Mouse (Mus musculus) myocyte (in vitro differentiated cells): ENCODE data around the gene Grsf1.

Experiments
- CEBPB ChIP-seq: IDR thresholded peaks from 2 replicates; pipeline ENCODE4 v1.6.1; 2011; ENCODE audit warnings: mild to moderate bottlenecking, moderate library complexity; ENCODE audit not compliant: poor library complexity, insufficient read depth, severe bottlenecking
- E2F4 ChIP-seq: IDR thresholded peaks from one replicate; pipeline ENCODE4 v1.6.1; 2011; ENCODE audit warnings: mild to moderate bottlenecking, control low read depth, moderate library complexity; ENCODE audit not compliant: insufficient read depth
- POLR2A ChIP-seq: IDR thresholded peaks from one replicate; pipeline ENCODE4 v1.6.1; 2011; ENCODE audit warnings: low read depth, mild to moderate bottlenecking, control low read depth, moderate library complexity; ENCODE audit not compliant: insufficient read length
- POLR2AphosphoS2 ChIP-seq: IDR thresholded peaks from one replicate; pipeline ENCODE4 v1.6.1; 2011; ENCODE audit warnings: low read depth, control low read depth; ENCODE audit not compliant: insufficient read length
- SRF ChIP-seq: IDR thresholded peaks from one replicate; pipeline ENCODE4 v1.6.1; 2011; ENCODE audit warnings: low read depth; ENCODE audit not compliant: control insufficient read depth, insufficient read length
- TCF12 ChIP-seq: IDR thresholded peaks from one replicate; pipeline ENCODE4 v1.6.1; 2011; ENCODE audit warnings: mild to moderate bottlenecking, control low read depth; ENCODE audit not compliant: poor library complexity, insufficient read depth, severe bottlenecking
- TCF3 ChIP-seq: IDR thresholded peaks from one replicate; pipeline ENCODE4 v1.6.1; 2011; ENCODE audit warnings: low read depth, control low read depth; ENCODE audit not compliant: insufficient read length
- USF1 ChIP-seq: IDR thresholded peaks from one replicate; pipeline ENCODE4 v1.6.1; 2011; ENCODE audit warnings: low read depth, mild to moderate bottlenecking, control low read depth, moderate library complexity

- TF ChIP-seq POLR2A (no peak), E2F4 (no peak), CEBPB (no peak), USF1 (no peak), POLR2AphosphoS2 (no peak), TCF12 (no peak), TCF3 (no peak), SRF (no peak)
Observed at GRCm38 (mm10) chr5:88645405-88645804, 30.6 kb downstream of the Grsf1 start.
